Mouse (Mus musculus) forelimb bud, embryonic 11.5 days (tissue): Measurements from ENCODE around the gene Ick.
"Not testable (repeated sequence)": the region's sequence is repeated elsewhere in the genome, so short reads cannot be mapped to it uniquely, and the experiment has no call there.

ENCODE experiments used
- DNase-seq: peaks from one replicate; pipeline ENCODE4 v3.0.0-alpha.2; 2012; ENCODE audit warnings: low read depth, low spot score

The Ick gene

DNA sequence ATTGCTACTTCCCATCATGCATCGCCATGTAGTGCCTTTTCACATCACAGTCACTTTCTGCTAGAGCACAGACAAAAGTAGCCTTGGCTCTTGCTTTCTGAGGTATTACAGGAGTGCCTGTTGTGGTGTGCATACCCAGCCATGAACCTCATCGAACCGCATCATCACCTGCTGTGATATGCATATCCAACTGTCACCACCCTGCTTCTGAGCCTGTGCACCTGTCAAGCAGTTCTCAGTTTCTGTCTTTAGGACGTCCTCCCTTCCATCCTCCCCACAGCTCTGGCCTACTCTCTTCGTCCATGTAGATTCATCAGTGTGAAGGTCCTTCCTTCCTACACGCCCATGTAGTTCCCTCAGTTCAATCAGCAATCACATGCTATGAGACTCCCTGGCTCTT is 39.2 kb downstream of the Ick start:
- no peak for DNase-seq

DNA sequence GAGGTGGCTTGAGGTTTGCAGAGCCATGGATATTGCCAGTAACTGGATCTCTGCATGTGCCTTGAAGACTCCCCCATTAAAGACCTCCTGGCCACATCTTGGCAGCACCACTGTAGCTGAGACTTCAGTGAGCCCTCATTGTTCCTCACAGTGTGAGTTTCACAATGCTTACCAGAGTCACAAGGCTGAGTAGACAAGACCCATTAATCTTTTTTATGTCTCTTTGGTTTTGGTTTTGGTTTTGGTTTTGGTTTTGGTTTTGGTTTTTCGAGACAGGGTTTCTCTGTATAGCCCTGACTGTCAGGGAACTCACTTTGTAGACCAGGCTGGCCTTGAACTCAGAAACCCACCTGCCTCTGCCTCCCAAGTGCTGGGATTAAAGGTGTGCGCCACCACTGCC is 40.8 kb downstream of the Ick start:
- not testable (repeated sequence) for DNase-seq

DNA sequence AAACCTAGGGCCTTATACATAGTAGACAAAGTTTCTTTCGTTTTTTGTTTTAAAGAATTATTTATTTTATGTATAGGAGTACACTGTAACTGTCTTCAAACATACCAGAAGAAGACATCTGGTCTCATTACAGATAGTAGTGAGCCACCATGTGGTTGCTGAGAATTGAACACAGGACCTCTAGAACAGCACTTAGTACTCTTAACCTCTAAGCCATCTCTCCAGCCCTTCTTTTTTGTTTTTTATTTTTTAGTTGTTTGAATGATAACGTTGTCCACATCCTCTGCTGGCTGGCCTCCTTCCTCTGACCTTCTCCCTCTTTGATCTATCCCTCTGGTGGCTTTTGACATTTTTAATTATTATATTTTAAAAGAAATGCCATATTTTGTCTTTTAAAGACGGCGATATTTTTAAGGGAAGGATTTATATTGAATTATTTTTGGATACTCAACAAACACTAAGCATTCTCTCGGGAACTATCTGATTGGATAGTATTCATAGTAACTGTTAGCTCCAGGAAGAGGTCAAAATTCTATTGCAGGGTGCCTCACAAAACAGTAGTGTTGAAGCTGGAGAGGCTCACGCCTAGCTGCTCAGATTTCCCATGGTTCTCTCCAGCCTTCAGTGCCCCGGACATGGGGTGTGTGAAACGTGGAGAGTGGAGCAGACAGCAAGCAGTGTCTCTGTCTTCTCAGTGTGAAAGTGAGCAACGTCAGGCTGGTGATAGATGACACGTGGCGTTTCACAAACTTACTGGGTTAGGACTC is 45.4 kb downstream of the Ick start:
- no peak for DNase-seq

DNA sequence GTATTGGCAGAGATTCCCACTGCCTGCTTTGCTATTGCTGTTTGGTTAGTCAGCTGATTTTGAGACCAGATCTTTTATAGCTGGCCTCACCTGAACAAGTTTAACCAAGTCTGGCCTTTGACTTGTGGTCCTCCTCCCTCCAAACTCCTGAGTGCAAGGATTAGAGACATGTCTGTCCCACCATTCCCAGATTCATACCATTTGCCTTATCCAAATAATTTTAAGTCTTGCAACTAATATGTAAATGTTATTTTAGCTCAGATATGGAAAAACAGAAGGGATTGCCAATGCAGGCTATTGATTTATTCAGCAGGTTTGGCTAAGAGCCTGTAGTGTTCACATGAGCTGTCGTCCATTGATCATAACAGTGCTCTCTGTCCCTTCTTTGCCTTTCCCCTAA is 48.2 kb downstream of the Ick start:
- DNase-seq = no peak

DNA sequence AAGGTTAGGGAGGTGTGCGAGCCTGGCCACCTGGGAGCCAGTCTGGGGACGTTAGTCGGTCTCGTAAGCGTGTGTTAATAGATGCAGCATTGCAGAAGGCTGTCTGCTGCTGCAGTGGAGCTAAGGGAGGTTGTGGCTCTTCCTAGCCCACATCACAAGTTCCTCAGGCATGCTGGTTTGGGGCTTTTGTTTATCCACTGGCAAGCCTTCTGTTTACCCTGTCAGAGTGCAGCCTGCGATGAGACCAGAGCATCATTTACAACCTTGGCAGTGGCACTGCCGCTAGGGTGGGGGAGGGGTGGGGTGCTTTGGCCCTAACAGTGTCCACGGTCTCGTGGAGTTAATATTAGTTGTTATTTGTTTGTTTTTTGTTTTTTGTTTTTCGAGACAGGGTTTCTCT is 54.3 kb downstream of the Ick start:
- DNase-seq = no peak

DNA sequence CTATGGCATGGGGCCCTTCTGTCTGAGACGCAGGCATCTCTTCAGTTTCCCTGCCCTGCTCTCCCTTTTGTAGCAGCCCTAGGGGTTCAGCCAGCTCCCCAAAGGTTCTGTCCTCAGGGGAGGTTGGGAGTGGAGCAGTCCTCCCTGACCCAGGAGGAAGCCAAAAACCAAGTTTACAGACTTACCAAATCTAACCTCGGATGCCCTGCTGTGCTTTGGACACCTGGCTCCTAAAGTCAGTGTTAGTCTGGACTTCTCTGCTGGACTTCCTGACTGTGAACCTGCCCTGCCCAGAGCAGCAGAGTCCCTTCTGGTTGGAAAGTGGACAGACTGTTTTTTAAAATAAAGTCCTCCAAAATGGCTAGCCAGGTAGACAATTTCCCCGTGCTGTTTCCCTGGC is 55.7 kb downstream of the Ick start:
- DNase-seq = no peak

DNA sequence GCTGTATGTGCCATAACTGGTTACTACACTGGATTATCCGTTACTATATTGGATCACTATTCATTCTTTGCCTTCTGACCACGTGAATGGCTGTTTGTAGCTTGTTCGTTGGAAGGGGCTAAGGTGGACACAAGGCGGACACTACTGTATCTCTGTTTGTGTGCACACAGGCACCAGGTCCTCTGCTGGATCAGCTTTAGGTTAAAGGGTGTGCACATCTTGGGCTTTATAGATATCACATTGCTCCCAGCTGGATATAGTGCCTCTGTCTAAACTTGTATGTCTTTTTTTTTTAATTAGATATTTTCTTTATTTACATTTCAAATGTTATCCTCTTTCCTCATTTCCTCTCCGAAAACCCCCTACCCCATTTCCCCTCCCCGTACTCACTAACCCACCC is 56.5 kb downstream of the Ick start:
- no peak for DNase-seq

DNA sequence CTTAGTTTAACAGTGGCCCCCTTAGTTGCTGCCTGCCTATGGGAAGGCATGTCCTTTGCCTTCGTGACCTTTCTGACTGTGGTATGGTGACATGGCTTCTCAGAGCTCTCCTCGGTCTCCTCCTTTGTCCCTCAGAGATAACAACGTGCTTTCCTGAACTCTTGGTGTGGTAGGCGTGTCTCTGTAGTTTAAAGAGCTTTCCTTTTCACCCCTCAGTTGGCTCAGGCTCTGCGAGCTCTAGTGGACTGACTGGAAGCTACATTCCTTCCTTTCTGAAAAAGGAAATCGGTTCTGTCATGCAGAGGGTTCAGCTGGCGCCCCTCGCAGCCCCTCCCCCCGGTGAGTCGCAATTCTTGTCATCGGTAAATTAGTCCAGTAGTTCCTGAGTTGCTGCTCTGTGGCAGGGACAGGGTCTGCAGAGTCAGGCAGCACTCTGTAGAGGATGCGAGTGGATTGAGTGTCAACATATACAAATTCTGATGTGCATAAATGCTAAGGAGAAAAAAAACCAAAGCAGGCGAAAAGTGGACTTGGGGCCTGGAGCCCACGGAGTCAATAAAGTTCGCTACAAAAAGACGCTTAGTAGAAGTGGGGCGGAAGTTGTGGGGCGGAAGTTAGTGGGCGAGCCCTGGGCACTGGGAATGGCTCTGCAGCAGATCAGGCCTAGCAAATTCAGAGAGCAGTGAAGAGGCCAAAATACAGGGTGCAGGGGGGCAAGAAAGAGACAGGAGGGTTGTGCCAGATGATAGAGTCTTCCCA is 57.9 kb downstream of the Ick start:
- DNase-seq = no peak

DNA sequence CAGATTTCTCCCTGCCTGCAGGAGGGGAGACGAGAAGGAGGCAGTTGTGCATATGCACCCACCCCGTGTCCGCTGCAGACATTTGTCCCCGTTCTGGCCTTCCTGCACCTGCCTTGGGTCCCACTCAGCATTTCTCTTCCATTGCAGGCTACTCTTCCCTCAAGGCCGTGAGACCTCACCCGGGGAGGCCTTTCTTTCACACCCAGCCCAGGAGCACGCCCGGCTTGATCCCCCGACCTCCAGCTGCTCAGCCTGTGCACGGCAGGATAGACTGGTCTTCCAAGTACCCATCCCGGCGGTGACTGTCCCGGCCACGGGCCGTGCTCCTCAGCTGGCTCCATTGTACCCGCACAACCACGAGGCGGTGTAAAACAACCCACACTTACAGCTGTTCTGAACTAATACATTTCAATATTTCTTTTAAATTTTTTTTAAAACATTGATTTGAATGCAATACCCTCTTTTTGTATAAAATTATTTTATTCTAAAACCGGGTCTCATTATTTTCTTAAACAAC is 58.5 kb downstream of the Ick start:
- no peak for DNase-seq

DNA sequence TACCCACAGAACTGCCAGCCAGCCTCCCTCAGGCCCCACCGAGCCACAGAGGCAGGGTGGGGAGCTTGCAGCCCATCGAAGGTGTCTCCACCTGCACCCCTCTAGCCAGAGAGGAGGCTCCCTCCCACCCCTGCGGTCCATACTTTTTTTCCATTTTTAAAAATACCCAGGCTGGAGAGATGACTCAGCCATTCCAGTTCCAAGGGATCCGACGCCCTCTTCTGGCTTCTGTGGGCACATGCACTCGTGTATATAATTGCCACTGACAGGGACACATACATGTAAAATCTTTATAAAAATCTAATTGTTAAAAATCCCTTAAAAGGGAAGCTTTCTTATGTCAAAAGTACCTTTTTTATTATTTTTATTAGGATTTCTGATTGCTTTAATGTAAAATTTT is 59.9 kb downstream of the Ick start:
- DNase-seq = no peak

DNA sequence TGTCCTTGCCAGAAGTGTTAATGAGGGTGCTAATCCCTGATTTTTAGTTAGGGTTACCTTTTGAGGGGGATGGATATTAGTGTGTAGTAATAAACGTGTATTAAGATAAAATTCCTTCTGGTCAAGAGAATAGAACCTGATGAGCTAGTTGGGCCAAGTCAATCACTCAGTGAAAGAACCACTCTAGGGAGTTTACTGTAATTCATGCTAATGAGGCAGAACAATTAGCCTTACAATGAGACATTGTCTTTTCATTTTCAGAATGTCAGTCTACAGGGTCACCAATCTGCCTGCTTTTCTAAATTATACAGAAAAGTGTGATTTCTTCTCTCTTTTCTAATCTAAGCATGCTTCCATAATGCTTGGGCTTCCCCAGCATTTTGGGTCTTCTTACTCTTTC is 65.0 kb downstream of the Ick start:
- DNase-seq = no peak

DNA sequence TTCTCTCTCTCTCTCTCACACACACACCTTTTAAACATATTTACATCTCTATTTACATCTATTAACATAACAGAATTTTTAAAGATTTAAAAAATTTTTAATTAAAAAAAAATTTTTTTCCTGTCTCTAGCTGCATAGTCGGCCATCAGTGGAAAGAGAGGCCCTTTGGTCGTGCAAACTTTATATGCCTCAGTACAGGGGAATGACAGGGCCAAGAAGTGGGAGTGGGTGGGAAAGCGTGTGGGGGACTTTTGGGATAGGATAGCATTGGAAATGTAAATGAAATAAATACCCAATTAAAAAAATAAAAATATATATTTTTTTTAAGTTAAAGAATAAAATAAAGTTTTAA is 65.9 kb downstream of the Ick start:
- DNase-seq = not testable (repeated sequence)

DNA sequence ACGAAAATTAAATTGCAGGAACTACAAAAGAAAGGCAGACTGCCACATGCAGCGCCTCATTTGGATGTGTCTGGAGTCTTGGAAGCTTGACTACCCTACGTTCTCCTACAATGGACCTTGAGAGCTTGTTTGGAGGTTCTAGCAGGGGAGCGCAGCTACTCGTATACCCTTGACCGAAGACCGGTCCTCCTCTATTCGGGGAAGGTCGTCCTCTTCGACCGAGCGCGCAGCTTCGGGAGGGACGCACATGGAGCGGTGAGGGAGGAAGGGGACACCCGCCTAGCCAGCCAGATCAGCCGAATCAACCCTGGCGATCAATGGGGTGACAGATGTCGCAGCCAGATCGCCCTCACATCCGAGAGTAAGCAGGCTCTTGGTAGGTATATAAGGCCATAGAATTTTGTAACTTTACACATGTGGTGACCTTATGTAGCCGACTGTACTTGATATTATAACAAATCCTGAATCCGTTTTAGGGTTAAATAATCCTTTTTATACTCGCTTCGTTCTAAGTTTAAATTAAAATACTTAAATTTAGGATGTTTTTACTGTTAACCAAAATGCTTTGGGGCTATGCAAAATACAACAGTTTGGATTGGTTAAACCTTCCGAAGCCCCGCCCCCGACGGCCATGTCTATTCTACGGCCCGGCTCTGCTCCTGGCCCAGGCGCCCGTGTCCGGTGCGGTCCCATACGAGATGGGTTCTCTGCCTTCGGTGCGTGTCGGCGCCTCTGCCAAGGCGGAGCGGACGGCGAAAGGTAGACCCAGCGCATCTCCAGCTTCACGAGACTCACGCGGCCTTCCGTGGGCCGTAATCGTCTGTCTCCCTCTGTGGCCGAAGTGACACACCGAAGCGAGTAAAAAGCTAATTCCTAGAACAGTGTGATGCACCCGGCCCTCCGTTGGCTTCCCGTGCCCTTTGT is 66.5 kb downstream of the Ick start:
- peak; percentile 92 for DNase-seq

DNA sequence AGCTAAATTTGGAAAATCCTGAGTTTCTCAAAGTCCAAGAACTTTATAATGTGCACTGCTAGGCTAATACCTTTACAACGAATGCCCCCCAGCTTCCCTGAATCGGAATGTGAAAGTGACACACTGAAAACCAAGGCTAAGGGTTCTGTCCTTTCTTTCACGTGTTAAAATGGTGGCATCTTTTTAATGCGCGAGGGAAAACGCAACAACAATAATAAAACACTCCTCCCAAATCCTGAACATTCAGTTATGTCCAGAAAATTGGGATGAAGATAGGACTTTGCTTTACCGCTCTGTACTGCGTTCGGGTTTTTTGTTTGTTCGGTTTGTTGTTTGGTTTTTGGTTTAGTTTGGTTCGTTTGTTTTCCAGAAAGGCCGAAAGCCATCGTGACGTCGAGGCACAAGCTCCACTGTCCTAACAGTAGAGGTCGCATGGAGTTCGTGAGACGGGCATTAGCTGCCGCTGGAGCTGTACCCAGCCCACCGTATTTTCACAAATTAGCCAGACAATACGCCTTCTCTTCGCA is 67.3 kb downstream of the Ick start:
- DNase-seq = peak; percentile 80

DNA sequence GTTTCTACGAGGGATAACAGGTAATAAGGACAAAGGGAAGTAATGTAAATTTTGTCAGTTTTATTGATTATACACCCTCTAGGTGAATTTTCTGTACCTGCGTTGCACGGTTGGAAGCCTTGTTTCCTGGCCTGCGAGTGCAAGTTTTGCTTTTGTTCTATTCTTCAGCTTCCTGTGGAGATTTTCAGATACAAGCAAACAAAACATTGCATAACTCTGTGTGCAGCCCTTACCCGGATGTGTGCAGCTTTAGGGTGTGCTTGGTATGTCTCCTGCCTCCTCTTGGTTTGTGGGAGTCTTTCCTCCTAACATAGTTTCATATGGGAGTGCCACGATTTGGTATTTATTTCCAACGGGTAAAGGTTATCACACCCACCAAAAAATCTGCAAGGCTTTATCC is 67.8 kb downstream of the Ick start:
- no peak for DNase-seq

DNA sequence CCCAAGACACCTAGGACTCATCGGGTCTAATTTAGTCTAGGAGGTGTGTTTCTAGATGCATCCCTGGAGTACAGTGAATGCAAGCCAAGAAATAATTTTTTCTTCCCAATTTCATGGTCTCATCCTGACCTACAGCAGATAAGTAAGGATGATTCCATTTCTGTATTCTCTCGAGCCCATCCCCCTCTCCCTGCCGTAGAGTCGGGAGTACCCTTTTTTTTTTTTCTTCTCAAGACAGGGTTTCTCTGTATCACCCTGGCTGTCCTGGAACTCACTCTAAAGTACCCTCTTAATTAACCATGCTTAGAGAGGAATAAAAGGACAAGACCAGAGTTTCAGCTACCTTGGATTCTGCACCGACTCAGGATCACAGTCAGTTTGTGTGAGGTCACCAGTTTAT is 69.2 kb downstream of the Ick start:
- no peak for DNase-seq

DNA sequence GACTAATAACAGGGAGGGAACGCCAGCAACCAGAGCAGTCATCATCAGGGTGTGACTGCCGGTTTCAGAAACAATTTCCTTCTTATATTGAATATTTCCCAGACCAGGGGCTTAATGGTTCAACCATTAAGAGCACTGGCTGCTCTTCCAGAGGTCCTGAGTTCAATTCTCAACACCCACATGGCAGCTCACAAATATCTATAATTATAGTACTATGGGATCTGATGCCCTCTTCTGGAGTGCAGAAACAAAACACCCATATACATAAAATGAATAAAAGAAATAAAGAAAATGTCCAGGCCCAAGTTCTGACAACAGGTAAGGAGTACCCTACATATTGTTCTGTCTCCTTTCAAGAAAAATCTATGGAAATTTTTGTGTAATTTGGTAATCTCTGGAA is 70.1 kb downstream of the Ick start:
- no peak for DNase-seq

DNA sequence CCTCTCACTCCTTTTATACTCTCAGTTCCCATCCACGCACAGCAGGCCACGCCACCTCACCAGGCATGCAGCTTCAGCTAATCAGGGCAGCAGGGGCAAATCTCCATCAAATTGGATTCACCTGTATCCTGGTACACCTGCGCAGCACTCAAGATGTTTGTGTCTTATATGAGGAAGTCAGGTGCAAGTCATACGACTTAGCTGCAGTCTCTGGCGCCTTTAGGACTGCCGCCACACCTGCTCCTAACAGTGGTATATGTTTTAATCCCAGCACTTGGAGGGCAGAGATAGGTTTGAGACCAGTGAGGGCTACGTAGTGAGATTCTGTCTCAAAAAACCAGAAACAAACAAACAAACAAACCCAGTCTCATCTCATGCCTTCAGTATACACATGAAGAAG is 73.5 kb downstream of the Ick start, which contains the start of gene Gsta4:
Gene Gsta4 (plus strand): TSS at position 301 of the 400 bp plus-strand sequence.
- not testable (repeated sequence) for DNase-seq

DNA sequence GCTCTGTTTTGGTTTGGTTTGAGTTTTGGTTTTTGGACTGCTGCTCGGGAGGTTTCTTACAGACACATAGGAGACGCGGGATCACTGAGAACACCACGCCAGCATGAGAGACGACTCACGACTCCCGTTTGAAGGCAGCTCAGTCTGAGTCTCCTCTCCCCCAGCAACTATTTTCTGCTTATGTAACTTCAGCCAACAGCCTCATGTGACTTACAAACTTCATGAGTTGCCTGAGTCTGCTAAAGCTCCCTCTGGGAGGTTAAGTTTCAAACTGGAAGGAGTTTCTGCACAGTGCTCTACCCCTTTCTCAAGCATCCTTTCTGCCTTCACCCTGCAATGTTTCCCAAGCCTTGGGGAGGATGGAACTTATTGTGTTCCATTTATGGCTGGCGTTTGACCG is 76.7 kb downstream of the Ick start:
- DNase-seq = no peak

DNA sequence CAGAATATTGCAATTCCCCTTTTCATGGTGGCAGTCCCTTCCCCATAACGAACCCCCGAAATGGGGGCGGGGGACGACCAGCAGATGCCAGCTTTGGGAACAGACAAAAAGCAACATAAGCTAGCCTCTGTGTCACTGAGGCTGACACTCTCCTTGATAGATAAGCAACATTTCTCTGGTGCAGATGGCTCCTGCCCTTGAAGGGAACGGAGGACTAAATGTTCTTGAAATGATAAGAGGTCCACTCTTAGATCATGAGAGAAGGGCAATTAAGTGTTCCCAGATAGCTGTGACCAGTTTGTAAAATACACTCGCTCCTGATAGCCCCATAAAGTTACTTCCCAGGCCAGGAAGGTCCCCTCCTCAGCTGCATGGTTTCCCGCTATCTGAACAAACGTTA is 79.9 kb downstream of the Ick start:
- no peak for DNase-seq
